Mouse (Mus musculus) midbrain, embryonic 14.5 days (tissue): ENCODE data around the gene Gm21992. TPM values are rescaled to one million over a fixed set of nuclear protein-coding genes. Genes with fewer than 3 reads are reported as not detected.
"Not testable (repeated sequence)": the region's sequence is repeated elsewhere in the genome, so short reads cannot be mapped to it uniquely, and the experiment has no call there.

Source experiments
- ATAC-seq: fragments of 200-750 bp; cut with Nextera tagmentation; 2 replicates; pipeline ENCODE4 v1.8.0; 2017; ENCODE audit warnings: moderate number of reproducible peaks, moderate library complexity; ENCODE audit not compliant: low FRiP score, low TSS enrichment
- DNase-seq: peaks from one replicate; pipeline ENCODE4 v3.0.0-alpha.2; 2015
- H3K27ac ChIP-seq: fragments of 300-500 bp; sonication (generic); replicated peaks from 2 replicates; pipeline ENCODE4 v1.5.1; 2014; ENCODE audit warnings: mild to moderate bottlenecking, low read depth, low read length, moderate library complexity
- H3K27me3 ChIP-seq: fragments of 300-500 bp; sonication (generic); 2 replicates; pipeline ENCODE4 v1.6.1; 2014; ENCODE audit warnings: low read length, control low read depth, mixed read lengths; ENCODE audit not compliant: control insufficient read depth, insufficient read depth
- H3K36me3 ChIP-seq: fragments of 300-500 bp; sonication (generic); 2 replicates; pipeline ENCODE4 v1.6.1; 2014; ENCODE audit warnings: low read length, control low read depth; ENCODE audit not compliant: control insufficient read depth, insufficient read depth
- H3K4me1 ChIP-seq: fragments of 300-500 bp; sonication (generic); 2 replicates; pipeline ENCODE4 v1.6.1; 2014; ENCODE audit warnings: mild to moderate bottlenecking, antibody characterized with exemption, low read length, control low read depth; ENCODE audit not compliant: control insufficient read depth, insufficient read depth
- H3K4me2 ChIP-seq: fragments of 300-500 bp; sonication (generic); 2 replicates; pipeline ENCODE4 v1.6.1; 2014; ENCODE audit warnings: mild to moderate bottlenecking, low read length, moderate library complexity
- H3K4me3 ChIP-seq: fragments of 300-500 bp; sonication (generic); replicated peaks from 2 replicates; pipeline ENCODE4 v1.5.1; 2014; ENCODE audit warnings: low read depth, low read length
- H3K9ac ChIP-seq: fragments of 300-500 bp; sonication (generic); replicated peaks from 2 replicates; pipeline ENCODE4 v1.6.1; 2014; ENCODE audit warnings: mild to moderate bottlenecking, low read length, moderate library complexity
- H3K9me3 ChIP-seq: fragments of 300-500 bp; sonication (generic); 2 replicates; pipeline ENCODE4 v1.6.1; 2016; ENCODE audit warnings: low read length, control low read depth, mixed read lengths; ENCODE audit not compliant: control insufficient read depth
- WGBS: fragments of 180-500 bp; shearing (Covaris S2); extraction: QIAGEN DNeasy Blood & Tissue Kit; methylation state at CpG from one replicate; pipeline ENCODE4 v1.1.7; 2014; 5-methylcytosine and 5-hydroxymethylcytosine counted together
- polyA plus RNA-seq: library from polyadenylated mRNA; unstranded; fragments of >200 nt; fragmentation: Nextera tagmentation; extraction: Ambion mirVana; gene quantifications from 2 replicates; pipeline ENCODE4 v1.2.1, GENCODE M21; 2014

Gm21992 gene
- polyA plus RNA-seq, 1 experiment from 2014 or later: 12.7 TPM

DNA sequence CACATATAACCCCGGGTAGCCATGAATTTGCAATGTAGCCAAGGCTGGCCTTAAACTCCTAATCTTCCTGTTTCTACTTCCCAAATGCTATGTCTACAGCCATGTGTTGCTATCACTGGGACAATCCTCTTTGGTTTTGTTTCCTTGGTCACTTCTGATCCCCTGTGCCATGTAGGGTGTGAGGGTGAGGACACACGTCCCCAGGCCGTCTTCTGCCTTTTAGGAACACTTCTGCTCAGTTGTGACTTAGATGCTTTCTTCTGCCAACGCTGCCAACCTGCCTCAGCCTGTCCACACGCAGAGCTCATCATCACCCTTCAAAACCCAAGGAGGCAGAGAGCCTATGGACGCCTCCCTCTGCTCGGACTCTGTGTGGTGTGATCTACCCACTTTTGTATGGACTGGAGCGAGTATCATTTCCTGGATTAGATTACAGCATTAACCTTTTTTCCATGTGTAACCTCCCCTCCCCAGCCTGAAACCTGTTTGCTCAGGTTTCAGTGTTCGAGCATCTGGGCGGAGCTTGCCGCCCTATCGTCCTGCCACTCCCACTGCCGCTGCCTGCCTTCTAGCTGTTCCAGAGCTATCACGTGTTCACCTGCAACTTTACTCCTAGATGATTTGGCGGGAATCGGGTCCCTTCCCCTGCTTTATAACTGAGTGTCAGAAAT is 17.2 kb upstream of the Gm21992 start:
- Histone ChIP-seq H3K4me3 (no peak overlapping the region), H3K4me1 (no peaks in the 10 kb centered on the region), H3K36me3 (peaks cover 26% of the 10 kb centered on the region), H3K9me3 (no peaks in the 10 kb centered on the region), H3K4me2 (no peak overlapping the region), H3K27ac (no peak overlapping the region), H3K9ac (no peak overlapping the region), H3K27me3 (no peaks in the 10 kb centered on the region)
- 64% methylated on average over 16 of the region's 16 CpGs for WGBS
- DNase-seq (no peak), ATAC-seq (no peak)

DNA sequence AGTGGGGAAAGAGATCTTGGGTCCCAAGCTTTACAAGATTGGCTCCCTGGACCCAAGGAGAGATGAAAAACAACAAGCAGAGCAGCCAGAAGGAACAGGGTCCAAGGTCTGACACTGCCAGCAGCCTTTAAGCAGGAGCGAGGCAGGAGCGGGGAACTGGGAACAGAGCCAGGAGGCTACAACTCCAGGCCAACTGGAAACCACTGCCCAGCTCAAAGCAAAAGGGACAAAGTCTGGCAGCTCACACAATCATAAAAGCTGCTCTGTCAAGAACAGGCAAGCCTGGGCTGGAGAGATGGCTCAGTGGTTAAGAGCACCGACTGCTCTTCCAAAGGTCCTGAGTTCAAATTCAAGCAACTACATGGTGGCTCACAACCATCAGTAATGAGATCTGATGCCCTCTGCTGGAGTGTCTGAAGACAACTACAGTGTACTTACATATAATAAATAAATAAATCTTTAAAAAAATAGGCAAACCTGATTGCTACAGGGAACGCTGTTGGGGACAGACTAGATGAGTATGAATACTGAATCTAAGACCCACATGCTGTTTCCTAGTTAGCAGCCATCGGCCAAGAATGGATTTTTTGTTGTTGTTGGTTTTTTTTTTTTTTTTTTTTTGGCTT is 9.4 kb upstream of the Gm21992 start:
- no peaks in the 10 kb centered on the region for H3K27me3 ChIP-seq
- H3K9ac ChIP-seq: no peak overlapping the region
- WGBS: 82% methylated on average over 5 of the region's 5 CpGs
- no peaks in the 10 kb centered on the region for H3K4me1 ChIP-seq
- H3K4me3 ChIP-seq: no peak overlapping the region
- no peak overlapping the region for H3K27ac ChIP-seq
- no peaks in the 10 kb centered on the region for H3K9me3 ChIP-seq
- ATAC-seq (no peak), DNase-seq (peak; percentile 52)
- H3K4me2 ChIP-seq: no peak overlapping the region
- peaks cover 16% of the 10 kb centered on the region for H3K36me3 ChIP-seq

DNA sequence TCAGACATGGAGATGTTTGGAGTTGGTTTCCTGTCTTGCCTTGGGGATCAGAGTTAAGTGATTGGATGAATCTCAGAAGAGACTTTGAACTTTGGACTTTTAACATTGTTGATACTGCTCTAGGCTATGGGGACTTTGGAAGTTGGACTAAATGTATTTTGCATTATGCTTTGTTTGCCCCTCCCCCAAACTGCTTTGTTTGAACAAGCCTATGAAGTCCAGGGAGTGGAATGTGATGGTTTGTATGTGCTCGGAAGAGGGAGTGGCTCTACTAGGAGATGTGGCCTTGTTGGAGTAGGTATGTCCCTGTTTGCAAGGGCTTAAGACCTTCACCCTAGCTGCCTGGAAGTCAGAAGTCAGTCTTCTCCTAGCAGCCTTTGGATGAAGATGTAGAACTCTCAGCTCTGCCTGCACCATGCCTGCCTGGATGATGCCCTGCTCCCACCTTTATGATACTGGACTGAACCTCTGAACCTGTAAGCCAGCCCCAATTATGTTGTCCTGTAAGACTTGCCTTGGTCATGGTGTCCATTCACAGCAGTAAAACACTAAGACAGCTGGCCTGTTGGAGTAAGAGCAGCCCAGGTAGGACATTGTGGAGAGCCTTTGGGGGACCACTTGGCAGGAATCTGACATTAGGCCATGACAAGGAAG is 5.9 kb upstream of the Gm21992 start:
- ATAC-seq (no peak), DNase-seq (no peak)
- Histone ChIP-seq H3K4me1 (no peaks in the 10 kb centered on the region; the same call in 1 of the 2 replicates), H3K27me3 (no peaks in the 10 kb centered on the region), H3K36me3 (no peaks in the 10 kb centered on the region), H3K9ac (no peak overlapping the region), H3K9me3 (no peaks in the 10 kb centered on the region), H3K4me2 (no peak overlapping the region), H3K27ac (no peak overlapping the region), H3K4me3 (no peak overlapping the region)
- 77% methylated on average over 1 of the region's 1 CpGs for WGBS

DNA sequence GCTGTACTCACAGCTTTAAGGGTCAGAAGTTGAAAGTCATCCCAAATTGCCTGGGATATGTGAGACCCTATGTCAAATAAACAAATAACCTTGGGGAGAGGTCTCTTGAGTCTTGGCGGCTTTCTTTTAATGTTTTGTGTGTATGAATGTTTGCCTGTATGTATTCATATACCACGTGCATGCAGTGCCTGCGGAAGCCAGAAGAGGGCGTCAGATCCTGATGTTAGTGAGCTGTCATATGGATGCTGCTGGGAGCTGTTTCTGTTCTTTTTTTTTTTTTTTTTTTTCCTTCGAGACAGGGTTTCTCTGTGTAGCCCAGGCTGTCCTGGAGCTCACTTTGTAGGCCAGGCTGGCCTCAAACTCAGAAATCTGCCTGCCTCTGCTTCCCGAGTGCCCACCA is 1.6 kb upstream of the Gm21992 start:
- 86% methylated on average over 6 of the region's 6 CpGs for WGBS
- peak; percentile 15 for DNase-seq
- Histone ChIP-seq H3K36me3 (no peaks in the 10 kb centered on the region), H3K4me2 (no peak overlapping the region), H3K9ac (no peak overlapping the region), H3K9me3 (no peaks in the 10 kb centered on the region), H3K4me3 (no peak overlapping the region), H3K4me1 (peaks cover 17% of the 10 kb centered on the region), H3K27ac (no peak overlapping the region), H3K27me3 (no peaks in the 10 kb centered on the region)
- ATAC-seq: no peak

DNA sequence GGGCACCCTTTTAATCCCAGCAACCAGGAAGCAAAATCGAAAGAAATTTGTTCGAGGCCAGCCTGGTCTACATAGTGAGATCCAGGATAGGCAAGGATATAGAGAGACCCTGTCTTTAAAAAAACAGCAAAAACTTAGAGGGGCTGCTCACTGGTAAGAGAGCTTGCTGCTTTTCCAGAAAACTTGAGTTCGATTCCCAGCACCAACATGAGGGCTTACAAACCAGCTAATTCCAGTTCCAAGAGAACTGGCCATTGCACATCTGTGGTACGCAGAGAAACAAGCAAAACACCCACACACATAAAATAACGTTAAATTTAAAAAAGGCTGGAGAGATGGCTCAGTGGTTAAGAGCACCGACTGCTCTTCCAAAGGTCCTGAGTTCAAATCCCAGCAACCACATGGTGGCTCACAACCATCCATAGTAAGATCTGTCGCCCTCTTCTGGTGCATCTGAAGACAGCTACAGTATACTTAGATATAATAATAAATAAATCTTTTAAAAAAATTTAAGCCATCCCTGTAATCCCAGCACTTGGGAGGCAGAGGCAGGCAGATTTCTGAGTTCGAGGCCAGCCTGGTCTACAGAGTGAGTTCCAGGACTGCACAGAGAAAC is 1.0 kb upstream of the Gm21992 start:
- H3K4me3 ChIP-seq: peak overlapping the region; percentile 87
- not testable (repeated sequence) for H3K36me3 ChIP-seq, H3K27me3 ChIP-seq, DNase-seq, H3K9me3 ChIP-seq, ATAC-seq
- peaks cover 18% of the 10 kb centered on the region for H3K4me1 ChIP-seq
- 79% methylated on average over 8 of the region's 8 CpGs for WGBS
- peak overlapping the region; percentile 94 for H3K4me2 ChIP-seq
- H3K9ac ChIP-seq: peak overlapping the region; percentile 68; the same call in 1 of the 2 replicates
- H3K27ac ChIP-seq: 0 out of 2 replicates have a peak overlapping the region, but pooled peaks have one; percentile 79

DNA sequence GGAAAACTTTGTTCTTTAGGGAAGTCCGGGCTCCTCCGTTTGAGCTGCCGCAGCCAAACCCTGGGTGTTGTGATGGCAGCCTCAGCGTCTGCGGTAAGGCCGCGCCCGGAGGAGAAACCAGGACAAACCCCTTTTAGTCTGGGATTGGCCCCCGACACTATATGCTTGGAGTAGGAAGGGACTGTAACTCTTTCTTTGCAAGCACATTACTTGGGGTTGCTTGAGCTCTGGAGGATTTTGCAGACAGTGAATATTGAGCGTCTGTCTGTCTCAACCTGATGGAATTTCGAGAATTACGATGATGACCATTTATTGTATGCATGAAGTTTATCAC is 464 bp upstream of the Gm21992 start:
- no peaks in the 10 kb centered on the region for H3K9me3 ChIP-seq
- peak overlapping the region; percentile 87 for H3K4me3 ChIP-seq
- ATAC-seq (peak; percentile 58; the same call in 1 of the 2 replicates), DNase-seq (no peak)
- peak overlapping the region; percentile 94 for H3K4me2 ChIP-seq
- no peaks in the 10 kb centered on the region for H3K36me3 ChIP-seq
- 7% methylated on average over 12 of the region's 12 CpGs for WGBS
- H3K27ac ChIP-seq: peak overlapping the region; percentile 79
- H3K4me1 ChIP-seq: peaks cover 18% of the 10 kb centered on the region
- H3K9ac ChIP-seq: peak overlapping the region; percentile 68
- no peaks in the 10 kb centered on the region for H3K27me3 ChIP-seq

DNA sequence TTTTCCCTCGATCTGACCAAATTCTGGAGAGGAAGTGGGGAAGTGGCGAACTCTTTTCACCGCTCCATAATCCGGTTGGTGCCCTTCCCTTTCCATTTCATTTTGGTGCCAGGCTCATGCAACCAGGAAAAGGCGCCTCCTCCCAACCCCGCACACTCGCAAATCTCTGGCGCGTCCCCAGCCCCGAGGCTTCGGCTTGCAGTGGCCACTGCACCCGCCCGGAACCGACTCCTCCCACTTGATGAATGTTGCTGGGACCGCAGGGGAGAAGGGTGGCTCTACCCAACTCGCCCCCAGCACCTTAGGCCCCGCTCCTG is 708 bp downstream of the Gm21992 start:
- H3K27ac ChIP-seq: peak overlapping the region; percentile 91
- under 1% methylated on average over 17 of the region's 17 CpGs for WGBS
- no peak for ATAC-seq

DNA sequence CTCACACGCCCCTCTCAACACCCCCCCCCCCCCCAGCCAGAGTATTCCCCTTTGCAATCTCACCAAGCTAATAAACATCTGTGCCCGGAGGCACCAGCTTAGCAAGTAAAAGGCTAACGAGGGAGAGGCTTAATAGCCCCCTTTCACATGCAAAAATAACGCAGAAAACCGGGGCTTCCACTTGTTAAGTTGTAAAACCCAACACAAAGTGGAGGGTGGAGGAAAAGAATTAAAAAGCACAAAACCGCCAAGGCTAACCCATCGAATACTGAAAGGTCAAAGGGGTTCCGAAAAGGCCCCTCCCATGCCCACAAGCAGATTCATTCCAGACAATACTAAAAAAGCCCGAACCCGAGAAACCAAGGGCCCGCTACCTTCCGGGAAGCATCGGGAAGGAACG is 1.1 kb downstream of the Gm21992 start:
- H3K9me3 ChIP-seq: no peaks in the 10 kb centered on the region
- H3K4me3 ChIP-seq: peak overlapping the region; percentile 87
- peaks cover 18% of the 10 kb centered on the region for H3K4me1 ChIP-seq
- H3K9ac ChIP-seq: peak overlapping the region; percentile 68
- DNase-seq (peak; percentile 3), ATAC-seq (no peak)
- H3K36me3 ChIP-seq: no peaks in the 10 kb centered on the region
- H3K4me2 ChIP-seq: peak overlapping the region; percentile 94
- WGBS: under 1% methylated on average over 14 of the region's 14 CpGs
- peak overlapping the region; percentile 91 for H3K27ac ChIP-seq
- H3K27me3 ChIP-seq: no peaks in the 10 kb centered on the region

More for the DNA sequence above, 708 bp downstream of the Gm21992 start:
- H3K9ac ChIP-seq: peak overlapping the region; percentile 68
- H3K4me1 ChIP-seq: peaks cover 18% of the 10 kb centered on the region
- no peak for DNase-seq
- H3K27me3 ChIP-seq: no peaks in the 10 kb centered on the region
- no peaks in the 10 kb centered on the region for H3K36me3 ChIP-seq
- peak overlapping the region; percentile 87 for H3K4me3 ChIP-seq
- H3K9me3 ChIP-seq: no peaks in the 10 kb centered on the region
- H3K4me2 ChIP-seq: peak overlapping the region; percentile 94
